Mouse (Mus musculus) liver, adult (tissue): Measurements from ENCODE around the gene Tespa1.
A peak's percentile ranks its signal among the peaks of the same experiment; 100 is the strongest.

Experiments used
- GATA4 ChIP-seq: IDR thresholded peaks from 2 replicates; pipeline ENCODE4 v1.6.1; 2014; ENCODE audit warnings: mild to moderate bottlenecking, low read length; ENCODE audit not compliant: insufficient replicate concordance

Gene Tespa1

DNA sequence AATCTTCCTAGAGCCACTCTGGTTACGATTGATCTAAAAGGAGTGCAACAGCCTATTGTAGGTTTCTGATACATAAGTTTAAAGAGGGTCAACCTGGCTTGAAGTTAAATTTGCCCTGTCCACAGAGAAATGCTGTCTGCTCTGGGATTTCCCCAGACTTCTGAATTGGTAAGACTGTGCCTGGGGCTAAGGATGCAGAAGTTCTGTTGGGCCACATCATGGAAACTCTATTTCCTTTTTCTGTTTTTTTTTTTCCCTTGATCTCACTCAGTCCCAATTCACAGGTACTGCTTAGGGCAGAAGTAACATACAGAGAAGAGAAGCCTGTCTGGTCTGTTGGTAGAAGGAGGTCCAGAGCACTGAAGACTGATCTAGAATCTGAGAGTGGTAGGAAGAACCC lies 8.0 kb downstream of the Tespa1 start:
- TF ChIP-seq GATA4: no peak

DNA sequence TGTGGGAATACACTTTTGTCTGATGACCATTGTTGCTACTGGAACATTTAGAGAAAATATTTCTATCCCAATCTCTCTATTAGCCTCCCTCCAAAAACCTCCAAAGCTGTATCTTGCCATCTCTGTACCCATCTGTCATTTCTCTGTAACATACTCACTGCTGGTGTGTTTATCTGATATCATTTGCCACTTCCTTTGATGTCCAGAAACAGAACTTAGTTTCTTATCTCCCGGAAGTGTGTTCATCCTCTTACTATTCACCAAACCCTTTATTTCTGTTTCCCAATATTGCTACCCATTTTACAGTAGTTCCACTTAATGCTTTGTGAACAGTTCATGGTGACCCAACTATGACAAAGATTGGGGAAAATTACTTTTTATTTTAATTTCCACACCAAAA lies 13.7 kb downstream of the Tespa1 start:
- TF ChIP-seq GATA4: no peak

DNA sequence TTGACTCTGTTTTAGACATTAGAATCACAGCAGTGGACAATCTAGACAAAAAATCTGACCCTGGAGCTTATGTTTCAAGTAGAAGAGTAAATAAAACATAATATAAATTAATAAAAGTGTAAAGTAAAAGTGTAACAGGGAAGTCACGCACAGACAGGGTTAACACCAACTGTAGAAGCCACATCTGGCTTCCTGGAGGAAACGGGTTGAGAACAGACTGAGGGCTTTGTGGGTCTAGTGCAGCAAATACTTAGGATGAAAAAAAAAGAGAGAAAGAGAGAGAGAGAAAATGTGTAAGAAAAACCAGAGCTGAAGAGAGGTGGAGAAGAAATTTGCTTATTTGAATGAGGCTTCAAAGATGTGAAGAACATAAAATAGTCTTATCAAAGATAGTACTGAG lies 14.9 kb downstream of the Tespa1 start:
- TF ChIP-seq GATA4: no peak

DNA sequence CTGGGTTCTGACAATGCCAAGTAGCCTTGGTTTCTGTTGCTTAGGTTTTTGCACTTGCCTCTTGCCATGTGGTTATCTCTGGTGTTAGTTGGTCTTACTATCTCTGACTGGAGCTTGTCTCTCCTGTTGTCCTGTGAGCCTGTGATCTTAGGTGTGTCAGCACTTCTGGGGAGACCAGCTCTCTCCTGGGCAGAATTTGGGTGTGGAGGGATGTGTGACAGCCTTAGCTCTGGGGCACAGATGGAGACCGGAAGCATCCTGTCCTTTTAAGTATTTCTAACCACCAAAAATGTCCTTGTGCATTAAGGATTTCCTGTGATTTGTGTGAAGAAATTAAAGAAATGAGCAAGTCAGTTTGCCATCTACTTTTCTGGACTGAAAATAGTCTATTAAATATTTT lies 21.4 kb downstream of the Tespa1 start:
- no peak for TF ChIP-seq GATA4

- no peak for TF ChIP-seq GATA4
Observed at GRCm38 (mm10) chr10:130363438-130364164, 40.9 kb downstream of the Tespa1 start.

DNA sequence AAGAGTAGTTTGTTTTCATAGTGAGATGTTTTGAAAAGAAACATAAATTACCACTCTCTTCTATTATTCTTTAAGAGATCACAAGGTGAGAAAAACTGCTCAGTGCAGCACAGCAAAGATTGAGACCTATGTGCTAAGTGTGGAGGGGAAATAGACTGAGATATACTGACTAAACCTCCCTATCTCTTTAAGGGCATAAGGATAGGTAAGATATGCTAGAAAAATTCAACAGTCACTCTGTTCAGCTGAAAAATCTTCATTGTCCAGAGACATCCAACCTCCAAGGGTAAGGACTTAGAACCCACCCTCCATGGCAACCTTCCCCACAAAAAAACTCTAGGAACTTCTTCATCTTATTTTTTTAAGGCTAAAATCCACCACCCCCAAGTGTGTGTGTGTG lies 42.1 kb downstream of the Tespa1 start:
- no peak for TF ChIP-seq GATA4

DNA sequence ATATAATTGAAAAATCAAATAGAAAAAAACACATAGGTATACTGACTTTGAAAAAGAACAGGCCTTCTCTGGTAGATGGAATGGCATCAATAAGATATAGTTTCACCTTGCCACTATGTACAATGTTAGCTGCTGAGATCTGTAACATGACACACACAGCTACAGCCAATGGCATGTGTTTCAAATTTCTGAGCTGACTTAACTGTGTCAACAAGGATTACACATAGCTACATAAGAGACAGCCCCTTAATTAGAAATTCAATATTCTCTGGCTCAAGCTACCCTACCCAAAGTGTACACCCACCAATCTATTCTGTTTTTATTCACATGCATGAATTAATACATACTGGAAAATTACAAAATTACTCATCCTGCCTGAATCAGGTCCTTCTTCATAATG lies 45.7 kb downstream of the Tespa1 start:
- TF ChIP-seq GATA4: no peak

GRCm38 (mm10) chr10:130370005-130370682 lies 47.5 kb downstream of the Tespa1 start:
- no peak for TF ChIP-seq GATA4

- TF ChIP-seq GATA4: no peak
Observed at GRCm38 (mm10) chr10:130371644-130372043, 49.0 kb downstream of the Tespa1 start.

DNA sequence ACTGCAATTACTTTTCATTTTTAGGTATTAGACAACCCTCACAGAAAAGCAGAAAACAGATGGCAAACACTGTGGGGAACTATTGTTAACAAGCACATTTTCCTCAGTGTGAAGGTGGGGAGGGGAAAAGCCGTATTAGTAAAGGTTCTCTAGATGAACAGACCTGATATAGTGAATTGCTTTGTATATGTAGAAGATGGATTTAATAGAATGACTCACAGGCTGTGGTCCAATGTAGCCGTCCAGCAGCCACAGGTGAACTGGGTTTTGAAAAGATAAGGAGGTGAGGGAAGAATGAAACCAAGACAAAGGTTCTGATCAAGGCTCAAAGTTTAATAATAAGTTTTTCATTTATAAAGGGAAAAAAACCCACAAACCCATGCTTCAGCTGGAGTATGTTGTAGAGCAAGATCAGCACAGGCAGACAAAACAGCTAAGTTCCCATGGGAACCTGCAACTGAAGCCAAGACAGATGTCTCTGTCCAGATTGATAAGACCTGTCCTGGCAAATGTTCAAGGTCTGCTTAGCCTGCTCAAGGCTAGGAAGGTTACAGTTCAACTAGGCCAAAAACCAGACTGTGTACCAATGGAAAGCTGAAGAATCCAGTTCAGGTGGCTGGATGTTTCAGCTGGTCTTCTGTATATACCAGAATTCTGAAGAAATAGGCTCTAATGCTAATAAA lies 50.0 kb downstream of the Tespa1 start:
- TF ChIP-seq GATA4: peak; percentile 47; the same call in 1 of the 2 replicates

- no peak for TF ChIP-seq GATA4
Observed at GRCm38 (mm10) chr10:130375145-130375544, 52.5 kb downstream of the Tespa1 start.

DNA sequence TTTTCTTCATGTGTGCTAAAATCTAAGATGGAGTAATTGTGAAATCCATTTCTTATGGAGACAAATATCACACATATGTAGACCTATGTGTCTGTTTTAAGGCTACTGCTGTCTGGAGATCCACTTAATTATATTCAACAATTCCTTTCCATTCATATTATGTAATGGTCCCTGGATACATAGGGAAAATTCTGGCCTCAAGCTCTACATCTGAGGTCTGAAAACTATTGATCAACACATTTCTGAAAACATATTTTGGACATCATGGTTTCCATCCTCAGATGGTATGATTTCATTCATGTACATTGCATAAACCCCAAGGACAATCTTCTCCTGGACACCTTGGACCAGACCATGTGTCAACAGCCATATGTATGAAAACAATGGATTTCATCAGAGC lies 71.6 kb downstream of the Tespa1 start, which contains the start of gene Vmn2r84:
Gene Vmn2r84, minus strand, starts transcription at position 101 of the 400 bp plus-strand sequence.
- no peak for TF ChIP-seq GATA4
